Mouse (Mus musculus) C2C12 (cell line): ENCODE data around the gene Ntrk2.

Experiments
- CEBPB ChIP-seq: IDR thresholded peaks from one replicate; pipeline ENCODE4 v1.6.1; 2011; ENCODE audit warnings: low read depth, mild to moderate bottlenecking, control low read depth, moderate library complexity
- CTCF ChIP-seq: IDR thresholded peaks from one replicate; pipeline ENCODE4 v1.5.1; 2011; ENCODE audit not compliant: control insufficient read depth, insufficient read depth, insufficient read length
- FOSL1 ChIP-seq: IDR thresholded peaks from one replicate; pipeline ENCODE4 v1.8.0; 2011; ENCODE audit warnings: mild to moderate bottlenecking, low read length; ENCODE audit not compliant: poor library complexity, insufficient read depth, severe bottlenecking
- MAX ChIP-seq: IDR thresholded peaks from one replicate; pipeline ENCODE4 v1.6.1; 2011; ENCODE audit warnings: mild to moderate bottlenecking, control low read depth
- MYOD1 ChIP-seq: IDR thresholded peaks from one replicate; pipeline ENCODE4 v1.6.1; 2011; ENCODE audit warnings: low read depth; ENCODE audit not compliant: control insufficient read depth, insufficient read length
- MYOG ChIP-seq: IDR thresholded peaks from one replicate; pipeline ENCODE4 v1.6.1; 2011; ENCODE audit not compliant: control insufficient read depth, insufficient read length; ENCODE audit errors: extremely low read depth
- USF1 ChIP-seq: IDR thresholded peaks from one replicate; pipeline ENCODE4 v1.6.1; 2011; ENCODE audit warnings: low read depth, mild to moderate bottlenecking, control low read depth, moderate library complexity

GRCm38 (mm10) chr13:58786476-58786875 lies 19.9 kb upstream of the Ntrk2 start:
- no peak for TF ChIP-seq CTCF
- no peak for TF ChIP-seq MAX
- no peak for TF ChIP-seq CEBPB
- no peak for TF ChIP-seq USF1
- no peak for TF ChIP-seq MYOG
- TF ChIP-seq MYOD1 = no peak
- TF ChIP-seq FOSL1 = no peak
